Mouse (Mus musculus): ENCODE results near the gene Dagla. TPM values are rescaled to one million over a fixed set of nuclear protein-coding genes. Genes with fewer than 3 reads are reported as not detected.
A peak's percentile ranks its signal among the peaks of the same experiment; 100 is the strongest.

Dagla gene
- polyA plus RNA-seq, 1 experiment from 2014 or later = 3.2 TPM

DNA sequence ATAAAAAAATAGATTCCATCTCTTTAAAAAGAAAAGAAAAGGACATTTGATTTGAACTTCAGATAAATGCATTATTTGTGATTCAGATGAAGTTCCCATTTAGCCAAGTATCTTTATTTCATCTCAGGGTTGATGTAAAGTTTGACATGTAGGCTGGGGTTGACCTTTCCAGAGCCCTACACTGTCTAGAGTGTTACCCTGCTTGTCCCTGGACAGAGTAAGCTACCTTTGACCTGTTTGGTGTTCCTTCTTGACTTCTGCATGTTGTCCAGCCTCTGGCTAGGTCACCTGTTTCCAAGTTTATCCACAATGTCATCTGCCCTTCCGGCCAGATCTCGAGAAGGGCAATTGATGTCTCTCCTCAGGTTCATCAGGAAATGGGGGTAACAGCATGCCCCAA, 12.7 kb upstream of the Dagla start:
- no peak overlapping the region for H3K9ac ChIP-seq (ENCODE audit: low read length)
- no peaks in the 10 kb centered on the region for H3K9me3 ChIP-seq (ENCODE audit: control insufficient read depth, low read length)
- H3K4me1 ChIP-seq (replicated peaks; ENCODE audit: control insufficient read depth, insufficient read depth, low read length) = no peaks in the 10 kb centered on the region
- no peak for ATAC-seq (ENCODE audit: low read depth)
- WGBS = 78% methylated on average over 2 of the region's 2 CpGs
- no peaks in the 10 kb centered on the region for H3K36me3 ChIP-seq (ENCODE audit: control insufficient read depth, insufficient read depth, low read length)
- no peak overlapping the region for H3K4me2 ChIP-seq (ENCODE audit: low read depth, low read length)
- no peaks in the 10 kb centered on the region for H3K27me3 ChIP-seq (ENCODE audit: control insufficient read depth, insufficient read depth, low read depth, low read length)
- H3K4me3 ChIP-seq (ENCODE audit: low read length) = no peak overlapping the region
- peak overlapping the region; percentile 20 for H3K27ac ChIP-seq (ENCODE audit: low read length)

GRCm38 (mm10) chr19:10316956-10317355, 12.3 kb upstream of the Dagla start:
- 54% methylated on average over 4 of the region's 4 CpGs for WGBS
- Histone ChIP-seq H3K4me1 (replicated peaks; ENCODE audit: control insufficient read depth, insufficient read depth, low read length) (no peaks in the 10 kb centered on the region), H3K27ac (ENCODE audit: low read length) (no peak overlapping the region), H3K27me3 (ENCODE audit: control insufficient read depth, insufficient read depth, low read depth, low read length) (no peaks in the 10 kb centered on the region), H3K9me3 (ENCODE audit: control insufficient read depth, low read length) (no peaks in the 10 kb centered on the region), H3K4me2 (ENCODE audit: low read depth, low read length) (no peak overlapping the region), H3K9ac (ENCODE audit: low read length) (no peak overlapping the region), H3K4me3 (ENCODE audit: low read length) (no peak overlapping the region), H3K36me3 (ENCODE audit: control insufficient read depth, insufficient read depth, low read length) (no peaks in the 10 kb centered on the region)
- ATAC-seq (ENCODE audit: low read depth) = no peak

DNA sequence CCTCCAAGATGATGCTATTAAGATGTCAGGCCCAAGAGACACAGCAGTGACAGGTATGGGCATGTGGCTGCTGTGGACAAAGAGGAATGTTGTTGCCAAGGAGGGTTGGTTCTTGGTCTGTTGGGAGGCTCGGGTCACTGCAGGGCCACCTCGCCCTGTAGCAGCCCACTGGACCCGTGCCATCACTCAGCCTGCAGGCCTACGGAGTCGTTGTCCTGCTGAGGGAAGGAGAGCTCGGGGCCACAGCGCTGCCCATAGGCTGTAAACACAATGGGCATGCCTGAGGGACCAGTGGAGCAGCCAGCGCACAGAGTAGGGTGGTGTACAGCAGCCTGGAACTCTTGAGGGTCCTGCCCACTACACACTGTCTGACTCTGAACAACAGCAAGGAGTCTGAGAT, 7.4 kb upstream of the Dagla start:
- no peaks in the 10 kb centered on the region; the same call in 1 of the 2 replicates for H3K27me3 ChIP-seq (ENCODE audit: control insufficient read depth, insufficient read depth, low read depth, low read length)
- H3K4me1 ChIP-seq (replicated peaks; ENCODE audit: control insufficient read depth, insufficient read depth, low read length) = peaks cover 10% of the 10 kb centered on the region
- H3K9ac ChIP-seq (ENCODE audit: low read length) = no peak overlapping the region
- ATAC-seq (ENCODE audit: low read depth) = peak; percentile 51
- no peaks in the 10 kb centered on the region for H3K9me3 ChIP-seq (ENCODE audit: control insufficient read depth, low read length)
- no peak overlapping the region for H3K4me3 ChIP-seq (ENCODE audit: low read length)
- no peak overlapping the region for H3K4me2 ChIP-seq (ENCODE audit: low read depth, low read length)
- no peaks in the 10 kb centered on the region for H3K36me3 ChIP-seq (ENCODE audit: control insufficient read depth, insufficient read depth, low read length)
- H3K27ac ChIP-seq (ENCODE audit: low read length) = no peak overlapping the region; the same call in 1 of the 2 replicates
- 47% methylated on average over 8 of the region's 8 CpGs for WGBS

DNA sequence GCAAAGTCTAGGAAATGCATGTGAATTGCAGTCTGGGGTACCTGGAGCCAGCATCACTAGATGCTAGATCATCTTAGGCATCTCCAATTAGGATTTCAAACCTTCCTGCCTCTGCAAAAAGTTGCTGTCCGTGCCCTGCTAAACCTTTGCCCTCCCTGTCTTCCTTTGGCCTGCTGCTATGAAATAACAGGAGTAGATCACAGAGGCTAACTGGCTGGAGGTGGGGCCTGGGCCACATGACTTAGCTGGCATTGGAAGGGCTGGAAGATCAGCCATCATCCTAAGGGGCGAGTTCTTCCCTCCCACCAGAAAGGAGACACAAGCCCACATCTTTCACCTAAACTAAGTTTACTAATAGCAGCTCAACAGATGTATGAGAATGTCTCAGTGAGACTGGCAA, 4.3 kb upstream of the Dagla start:
- Histone ChIP-seq H3K4me3 (ENCODE audit: low read length) (no peak overlapping the region), H3K4me2 (ENCODE audit: low read depth, low read length) (no peak overlapping the region), H3K27me3 (ENCODE audit: control insufficient read depth, insufficient read depth, low read depth, low read length) (peaks cover 6% of the 10 kb centered on the region; the same call in 1 of the 2 replicates), H3K9me3 (ENCODE audit: control insufficient read depth, low read length) (no peaks in the 10 kb centered on the region), H3K9ac (ENCODE audit: low read length) (no peak overlapping the region), H3K36me3 (ENCODE audit: control insufficient read depth, insufficient read depth, low read length) (no peaks in the 10 kb centered on the region), H3K4me1 (replicated peaks; ENCODE audit: control insufficient read depth, insufficient read depth, low read length) (peaks cover 17% of the 10 kb centered on the region), H3K27ac (ENCODE audit: low read length) (no peak overlapping the region)
- no peak for ATAC-seq (ENCODE audit: low read depth)
- WGBS = 52% methylated on average over 2 of the region's 2 CpGs

- no peak overlapping the region for H3K4me3 ChIP-seq (ENCODE audit: low read length)
- H3K36me3 ChIP-seq (ENCODE audit: control insufficient read depth, insufficient read depth, low read length) = no peaks in the 10 kb centered on the region
- H3K9me3 ChIP-seq (ENCODE audit: control insufficient read depth, low read length) = no peaks in the 10 kb centered on the region
- H3K9ac ChIP-seq (ENCODE audit: low read length) = no peak overlapping the region
- H3K4me1 ChIP-seq (replicated peaks; ENCODE audit: control insufficient read depth, insufficient read depth, low read length) = peaks cover 21% of the 10 kb centered on the region
- H3K27me3 ChIP-seq (ENCODE audit: control insufficient read depth, insufficient read depth, low read depth, low read length) = peaks cover 6% of the 10 kb centered on the region; the same call in 1 of the 2 replicates
- ATAC-seq (ENCODE audit: low read depth) = no peak
- WGBS = 34% methylated on average over 6 of the region's 6 CpGs
- no peak overlapping the region for H3K4me2 ChIP-seq (ENCODE audit: low read depth, low read length)
- H3K27ac ChIP-seq (ENCODE audit: low read length) = no peak overlapping the region
Measured at GRCm38 (mm10) chr19:10307941-10308340, 3.3 kb upstream of the Dagla start.

GRCm38 (mm10) chr19:10307351-10307750, 2.7 kb upstream of the Dagla start:
- no peak overlapping the region for H3K9ac ChIP-seq (ENCODE audit: low read length)
- H3K4me2 ChIP-seq (ENCODE audit: low read depth, low read length) = no peak overlapping the region
- no peaks in the 10 kb centered on the region for H3K9me3 ChIP-seq (ENCODE audit: control insufficient read depth, low read length)
- WGBS = 66% methylated on average over 5 of the region's 5 CpGs
- no peaks in the 10 kb centered on the region for H3K36me3 ChIP-seq (ENCODE audit: control insufficient read depth, insufficient read depth, low read length)
- H3K4me1 ChIP-seq (replicated peaks; ENCODE audit: control insufficient read depth, insufficient read depth, low read length) = peaks cover 21% of the 10 kb centered on the region
- no peak for ATAC-seq (ENCODE audit: low read depth)
- no peak overlapping the region for H3K27ac ChIP-seq (ENCODE audit: low read length)
- no peak overlapping the region for H3K4me3 ChIP-seq (ENCODE audit: low read length)
- peaks cover 6% of the 10 kb centered on the region; the same call in 1 of the 2 replicates for H3K27me3 ChIP-seq (ENCODE audit: control insufficient read depth, insufficient read depth, low read depth, low read length)

GRCm38 (mm10) chr19:10306521-10307243, 2.0 kb upstream of the Dagla start:
- ATAC-seq (ENCODE audit: low read depth) = no peak
- H3K27me3 ChIP-seq (ENCODE audit: control insufficient read depth, insufficient read depth, low read depth, low read length) = peaks cover 6% of the 10 kb centered on the region; the same call in 1 of the 2 replicates
- 86% methylated on average over 5 of the region's 5 CpGs for WGBS

GRCm38 (mm10) chr19:10305640-10306039, 963 bp upstream of the Dagla start:
- no peak overlapping the region for H3K4me2 ChIP-seq (ENCODE audit: low read depth, low read length)
- no peak for ATAC-seq (ENCODE audit: low read depth)
- H3K27me3 ChIP-seq (ENCODE audit: control insufficient read depth, insufficient read depth, low read depth, low read length) = peaks cover 6% of the 10 kb centered on the region; the same call in 1 of the 2 replicates
- peaks cover 23% of the 10 kb centered on the region for H3K4me1 ChIP-seq (replicated peaks; ENCODE audit: control insufficient read depth, insufficient read depth, low read length)
- H3K27ac ChIP-seq (ENCODE audit: low read length) = no peak overlapping the region
- H3K9me3 ChIP-seq (ENCODE audit: control insufficient read depth, low read length) = no peaks in the 10 kb centered on the region
- no peak overlapping the region for H3K4me3 ChIP-seq (ENCODE audit: low read length)
- WGBS = 53% methylated on average over 12 of the region's 12 CpGs
- no peaks in the 10 kb centered on the region for H3K36me3 ChIP-seq (ENCODE audit: control insufficient read depth, insufficient read depth, low read length)
- H3K9ac ChIP-seq (ENCODE audit: low read length) = no peak overlapping the region

More at GRCm38 (mm10) chr19:10306521-10307243, 2.0 kb upstream of the Dagla start:
- Histone ChIP-seq H3K4me2 (ENCODE audit: low read depth, low read length) (no peak overlapping the region), H3K36me3 (ENCODE audit: control insufficient read depth, insufficient read depth, low read length) (no peaks in the 10 kb centered on the region), H3K27ac (ENCODE audit: low read length) (no peak overlapping the region), H3K4me3 (ENCODE audit: low read length) (no peak overlapping the region), H3K4me1 (replicated peaks; ENCODE audit: control insufficient read depth, insufficient read depth, low read length) (peaks cover 23% of the 10 kb centered on the region), H3K9ac (ENCODE audit: low read length) (no peak overlapping the region), H3K9me3 (ENCODE audit: control insufficient read depth, low read length) (no peaks in the 10 kb centered on the region)

DNA sequence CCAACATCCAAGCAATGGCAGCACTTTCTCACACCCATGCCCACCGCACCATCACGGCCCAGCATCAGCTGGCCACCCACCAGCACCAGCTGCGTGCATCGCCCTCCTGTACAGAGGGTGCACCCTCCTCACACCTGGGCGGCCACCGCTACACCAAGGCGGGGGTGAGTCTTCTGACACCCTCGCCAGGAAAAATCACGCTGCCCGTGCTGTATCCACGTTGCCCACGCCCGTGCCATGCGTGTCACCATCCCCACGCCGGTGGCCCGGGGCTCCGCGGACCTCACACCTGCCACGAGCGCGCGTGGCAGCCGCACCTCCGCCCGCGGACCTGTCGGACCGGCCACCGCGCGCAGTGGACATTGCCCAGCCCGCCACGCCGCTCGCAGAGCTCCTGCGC, 282 bp downstream of the Dagla start:
- ATAC-seq (ENCODE audit: low read depth) = peak; percentile 21; the same call in 1 of the 2 replicates
- H3K36me3 ChIP-seq (ENCODE audit: control insufficient read depth, insufficient read depth, low read length) = no peaks in the 10 kb centered on the region
- peak overlapping the region; percentile 75 for H3K4me3 ChIP-seq (ENCODE audit: low read length)
- peak overlapping the region; percentile 80 for H3K4me2 ChIP-seq (ENCODE audit: low read depth, low read length)
- H3K9me3 ChIP-seq (ENCODE audit: control insufficient read depth, low read length) = no peaks in the 10 kb centered on the region
- H3K9ac ChIP-seq (ENCODE audit: low read length) = peak overlapping the region; percentile 82
- 3% methylated on average over 37 of the region's 37 CpGs for WGBS
- H3K27ac ChIP-seq (ENCODE audit: low read length) = no peak overlapping the region
- H3K27me3 ChIP-seq (ENCODE audit: control insufficient read depth, insufficient read depth, low read depth, low read length) = peaks cover 6% of the 10 kb centered on the region; the same call in 1 of the 2 replicates
- H3K4me1 ChIP-seq (replicated peaks; ENCODE audit: control insufficient read depth, insufficient read depth, low read length) = peaks cover 23% of the 10 kb centered on the region

All from lung, embryonic 16.5 days (tissue).